Comparison of ENCODE assay signal across 26 mouse cellular contexts in genomic region chr4:150394091-150394490, GRCm38 (mm10).
"Had no signal": no experiment of that assay in that cellular context is flagged by ENCODE, and none has a peak within 500 bp of the region (broad histone marks: within the 10 kb centered on the region; RNA-seq: fewer than 3 reads in every experiment).

No protein-coding gene starts in this region.

- H3K9ac ChIP-seq: embryonic facial prominence, embryonic 12.5 days; embryonic facial prominence, embryonic 13.5 days; embryonic facial prominence, embryonic 15.5 days; forebrain, embryonic 12.5 days; forebrain, embryonic 15.5 days; forebrain, postnatal 0 days had no signal

- H3K27ac ChIP-seq: embryonic facial prominence, embryonic 12.5 days; embryonic facial prominence, embryonic 13.5 days; embryonic facial prominence, embryonic 15.5 days; forebrain, embryonic 10.5 days; forebrain, embryonic 12.5 days; forebrain, embryonic 13.5 days; forebrain, embryonic 15.5 days; gastrocnemius, adult 2 months had no signal

- DNase-seq: cerebellum, adult 18-20 months; cerebellum, adult 2 months; cerebellum, adult 8-10 months; cerebellum, adult 9-10 months; cerebellum, adult 9-11 months; cerebellum, postnatal 14 days; cerebellum, postnatal 25 days; cerebellum, postnatal 36 days; embryo, embryonic 11 days; forebrain, postnatal 0 days; gastrocnemius, adult 2 months; gastrocnemius, postnatal 10 days; gastrocnemius, postnatal 14 days; gastrocnemius, postnatal 25 days; gastrocnemius, postnatal 36 days had no signal

- H3K4me3 ChIP-seq: embryonic facial prominence, embryonic 10.5 days; embryonic facial prominence, embryonic 12.5 days; embryonic facial prominence, embryonic 13.5 days; embryonic facial prominence, embryonic 15.5 days; erythroblast, embryonic 14.5 days; forebrain, embryonic 10.5 days; forebrain, embryonic 12.5 days; forebrain, embryonic 13.5 days; forebrain, embryonic 15.5 days; gastrocnemius, adult 2 months had no signal

- H3K36me3 ChIP-seq: embryonic facial prominence, embryonic 12.5 days; embryonic facial prominence, embryonic 13.5 days; embryonic facial prominence, embryonic 15.5 days; forebrain, embryonic 12.5 days; forebrain, embryonic 15.5 days had no signal

- H3K4me2 ChIP-seq: embryonic facial prominence, embryonic 12.5 days; embryonic facial prominence, embryonic 13.5 days; embryonic facial prominence, embryonic 15.5 days; forebrain, embryonic 12.5 days; forebrain, embryonic 13.5 days; forebrain, embryonic 15.5 days had no signal

- H3K9me3 ChIP-seq: embryonic facial prominence, embryonic 10.5 days; embryonic facial prominence, embryonic 12.5 days; embryonic facial prominence, embryonic 13.5 days; embryonic facial prominence, embryonic 15.5 days; forebrain, embryonic 10.5 days; forebrain, embryonic 12.5 days; forebrain, embryonic 13.5 days; forebrain, embryonic 15.5 days had no signal

- H3K27me3 ChIP-seq: embryonic facial prominence, embryonic 12.5 days; embryonic facial prominence, embryonic 13.5 days; embryonic facial prominence, embryonic 15.5 days; forebrain, embryonic 12.5 days; forebrain, embryonic 13.5 days; forebrain, embryonic 15.5 days had no signal

- ATAC-seq: forebrain, embryonic 13.5 days; forebrain, embryonic 14.5 days; forebrain, embryonic 15.5 days; forebrain, embryonic 16.5 days; forebrain, postnatal 0 days had no signal
